10 mouse cellular contexts compared by ENCODE assay signal in genomic region chr9:101862481-101863065, GRCm38 (mm10). TPM values are rescaled to one million over a fixed set of nuclear protein-coding genes. Genes with fewer than 3 reads are reported as not detected.
A peak's percentile ranks its signal among the peaks of the same experiment; 100 is the strongest.
DNase-seq lines count a peak whose midpoint lies in the region; ATAC-seq and TF ChIP-seq lines count a peak whose summit lies in the region.
"Had no signal": no experiment of that assay in that cellular context is flagged by ENCODE, and none has a peak within 500 bp of the region (broad histone marks: within the 10 kb centered on the region; RNA-seq: fewer than 3 reads in every experiment).

No protein-coding gene starts in this region.

- no peak overlapping the region for H3K4me3 ChIP-seq in limb, embryonic 14.5 days (replicated peaks; ENCODE audit: low read length)
- no peak overlapping the region for H3K4me3 ChIP-seq in limb, embryonic 10.5 days
- no peak overlapping the region for H3K4me3 ChIP-seq in heart, embryonic 16.5 days (ENCODE audit: low read length)
- H3K4me3 ChIP-seq in midbrain, postnatal 0 days (ENCODE audit: low read depth, low read length) = no peak overlapping the region
- H3K4me3 ChIP-seq: erythroblast, embryonic 14.5 days had no signal

- no peak overlapping the region for H3K9ac ChIP-seq in limb, embryonic 14.5 days (ENCODE audit: low read depth, low read length, severe bottlenecking)
- no peak overlapping the region for H3K9ac ChIP-seq in heart, embryonic 16.5 days (ENCODE audit: low read length)
- no peak overlapping the region for H3K9ac ChIP-seq in midbrain, postnatal 0 days (replicated peaks; ENCODE audit: low read length, poor library complexity, severe bottlenecking)

- TF ChIP-seq POLR2A in limb, embryonic 14.5 days (IDR thresholded peaks at IDR 0.05; ENCODE audit: borderline replicate concordance, extremely low read depth, insufficient read depth, insufficient read length) = no peak

- no peaks in the 10 kb centered on the region for H3K9me3 ChIP-seq in limb, embryonic 14.5 days (ENCODE audit: control insufficient read depth, low read length)
- no peaks in the 10 kb centered on the region for H3K9me3 ChIP-seq in limb, embryonic 10.5 days (replicated peaks)
- no peaks in the 10 kb centered on the region for H3K9me3 ChIP-seq in heart, embryonic 16.5 days (replicated peaks; ENCODE audit: control insufficient read depth, low read length)
- no peaks in the 10 kb centered on the region for H3K9me3 ChIP-seq in midbrain, postnatal 0 days (ENCODE audit: low read length)

- no peak overlapping the region for H3K4me2 ChIP-seq in limb, embryonic 14.5 days (replicated peaks; ENCODE audit: low read depth, low read length, severe bottlenecking)
- H3K4me2 ChIP-seq in heart, embryonic 16.5 days (ENCODE audit: low read depth, low read length) = peak overlapping the region; percentile 11
- peak overlapping the region; percentile 12 for H3K4me2 ChIP-seq in midbrain, postnatal 0 days (ENCODE audit: low read depth, low read length, poor library complexity, severe bottlenecking)

- peak; percentile 17 for DNase-seq in limb, embryonic 14.5 days (ENCODE audit: low spot score)
- no peak for DNase-seq in limb, embryonic 10.5 days (ENCODE audit: low spot score)
- peak; percentile 48 to 87 for DNase-seq in cerebellum, postnatal 4 days (ENCODE audit: low spot score in 2 of 2)
- DNase-seq in kidney, postnatal 4 days = peak; percentile 44 to 69
- peak; percentile 92 for DNase-seq in midbrain, postnatal 0 days (ENCODE audit: low spot score)
- DNase-seq in spleen, adult 12 weeks (ENCODE audit: low spot score) = no peak
- DNase-seq in c-Kit-positive CD71-positive TER-119-positive erythroid progenitor cells, embryonic 14.5 days (ENCODE audit: low spot score) = no peak

- 75% methylated on average over 12 of the region's 12 CpGs for whole genome bisulfite sequencing in limb, embryonic 14.5 days
- WGBS in limb, embryonic 10.5 days = 81% methylated on average over 12 of the region's 12 CpGs
- 55% methylated on average over 12 of the region's 12 CpGs for WGBS in heart, embryonic 16.5 days
- 10% methylated on average over 12 of the region's 12 CpGs for WGBS in midbrain, postnatal 0 days

- H3K27me3 ChIP-seq in limb, embryonic 14.5 days (ENCODE audit: control insufficient read depth, insufficient read depth, low read length) = no peaks in the 10 kb centered on the region
- 0 out of 2 replicates have a peak, but pooled peaks cover 4% of the 10 kb centered on the region for H3K27me3 ChIP-seq in limb, embryonic 10.5 days (ENCODE audit: low read depth, poor library complexity, severe bottlenecking)
- no peaks in the 10 kb centered on the region for H3K27me3 ChIP-seq in heart, embryonic 16.5 days (ENCODE audit: control insufficient read depth, insufficient read depth, low read length)
- no peaks in the 10 kb centered on the region for H3K27me3 ChIP-seq in midbrain, postnatal 0 days (ENCODE audit: insufficient read depth, low read length)

- no peaks in the 10 kb centered on the region for H3K36me3 ChIP-seq in limb, embryonic 14.5 days (ENCODE audit: control insufficient read depth, insufficient read depth, low read length)
- H3K36me3 ChIP-seq in limb, embryonic 10.5 days = no peaks in the 10 kb centered on the region
- H3K36me3 ChIP-seq in heart, embryonic 16.5 days (ENCODE audit: control insufficient read depth, insufficient read depth) = no peaks in the 10 kb centered on the region
- H3K36me3 ChIP-seq in midbrain, postnatal 0 days (ENCODE audit: insufficient read depth, low read length) = no peaks in the 10 kb centered on the region

- ATAC-seq in limb, embryonic 14.5 days (ENCODE audit: low FRiP score, low read depth) = no peak
- ATAC-seq in heart, embryonic 16.5 days (replicated peaks; ENCODE audit: extremely low read depth, insufficient read depth, low FRiP score) = no peak
- ATAC-seq in midbrain, postnatal 0 days (ENCODE audit: low FRiP score) = peak; percentile 83

- TF ChIP-seq CTCF in midbrain, postnatal 0 days (IDR thresholded peaks at IDR 0.05) = no peak

- no peaks in the 10 kb centered on the region for H3K4me1 ChIP-seq in limb, embryonic 14.5 days (ENCODE audit: control insufficient read depth, insufficient read depth, low read length)
- H3K4me1 ChIP-seq in limb, embryonic 10.5 days = no peaks in the 10 kb centered on the region
- no peaks in the 10 kb centered on the region; the same call in 1 of the 2 replicates for H3K4me1 ChIP-seq in heart, embryonic 16.5 days (ENCODE audit: control insufficient read depth, insufficient read depth, low read length)
- H3K4me1 ChIP-seq in midbrain, postnatal 0 days (ENCODE audit: insufficient read depth, low read length) = no peaks in the 10 kb centered on the region

- H3K27ac ChIP-seq in limb, embryonic 14.5 days (replicated peaks; ENCODE audit: low read depth, low read length) = no peak overlapping the region
- H3K27ac ChIP-seq in limb, embryonic 10.5 days = no peak overlapping the region
- H3K27ac ChIP-seq in heart, embryonic 16.5 days (ENCODE audit: low read length) = no peak overlapping the region
- H3K27ac ChIP-seq in midbrain, postnatal 0 days (ENCODE audit: low read depth, low read length) = peak overlapping the region; percentile 32

RNA-seq across cellular contexts. Expression of gene 9630041A04Rik, which starts 0.9 kb away (rescaled TPM):
- not detected in 2 replicates for polyA plus RNA-seq in limb, embryonic 14.5 days (2012; rRNA removed)
- polyA plus RNA-seq in limb, embryonic 14.5 days (2014; fragmentation: Nextera tagmentation; extraction: Ambion mirVana) = not detected in 2 replicates
- polyA plus RNA-seq in limb, embryonic 10.5 days (2016; fragmentation: Nextera tagmentation; extraction: Ambion mirVana) = not detected in 2 replicates
- polyA plus RNA-seq in heart, embryonic 16.5 days (2015; fragmentation: Nextera tagmentation; extraction: Ambion mirVana) = not detected in 2 replicates
- total RNA-seq in midbrain, postnatal 0 days (2014; rRNA removed) = not detected in 2 replicates
- polyA plus RNA-seq in midbrain, postnatal 0 days (2015; fragmentation: Nextera tagmentation; extraction: Ambion mirVana) = 0.36 and 0.63 TPM in 2 replicates
- polyA plus RNA-seq: erythroblast, embryonic 14.5 days; liver, embryonic 16.5 days had no signal

Comparison
In these comparisons a context has a peak if more than half of its experiments do, and no peak if none do; other contexts are left out.
1. DNase-seq: peak in limb, embryonic 14.5 days (single experiment), cerebellum, postnatal 4 days (2 of 2), kidney, postnatal 4 days (2 of 2) and midbrain, postnatal 0 days (single experiment); none in limb, embryonic 10.5 days (single experiment), spleen, adult 12 weeks (single experiment) and c-Kit-positive CD71-positive TER-119-positive erythroid progenitor cells, embryonic 14.5 days (single experiment).